Mouse (Mus musculus) olfactory bulb, adult 2 months (tissue): ENCODE measurements around the gene Cpsf4.

ENCODE experiments used
- CTCF ChIP-seq: fragments of 200-500 bp; IDR thresholded peaks from 2 replicates; pipeline ENCODE4 v1.5.1; 2012; ENCODE audit warnings: low read depth, mild to moderate bottlenecking, low read length, moderate library complexity; ENCODE audit not compliant: insufficient read depth
- POLR2A ChIP-seq: fragments of 200-500 bp; IDR thresholded peaks from 2 replicates; pipeline ENCODE4 v1.6.1; 2012; ENCODE audit warnings: mild to moderate bottlenecking, low read depth, low read length, moderate library complexity; ENCODE audit not compliant: insufficient read depth

- TF ChIP-seq CTCF: no peak
- no peak for TF ChIP-seq POLR2A
Observed at GRCm38 (mm10) chr5:145130191-145130590, 36.8 kb upstream of the Cpsf4 start.
